Comparison of ENCODE assay signal across 8 mouse cellular contexts in genomic region chr13:96855191-96855590, GRCm38 (mm10).
DNase-seq lines count a peak whose midpoint lies in the region.

No protein-coding gene starts in this region.

- peak; percentile 22 to 81 for DNase-seq in heart, adult 18-20 months
- no peak for DNase-seq in heart, postnatal 25 days (ENCODE audit: low spot score)
- peak; percentile 26 for DNase-seq in MEL-GATA-1-ER (ENCODE audit: extremely low read depth, low read depth)
- peak; percentile 40 for DNase-seq in cerebellum, adult 8-10 months
- peak; percentile 7 to 74 for DNase-seq in frontal cortex, postnatal 14 days (ENCODE audit: low spot score in 2 of 2)
- peak; percentile 83 for DNase-seq in layer of hippocampus, adult 9-10 months (ENCODE audit: low spot score)
- DNase-seq in lung, postnatal 14 days, result peak; percentile 75
- peak; percentile 2 to 10 for DNase-seq in spleen, postnatal 36 days (ENCODE audit: low spot score in 2 of 2)

- intact Hi-C loops in heart, postnatal 25 days (cut with DNase I), result loop anchor here (10.0 kb wide), 2 partner anchors 150 to 200 kb away; no protein-coding TSS in a partner anchor
